Mouse (Mus musculus) lung, postnatal 0 days (tissue): ENCODE results near the gene Trappc10. TPM values are rescaled to one million over a fixed set of nuclear protein-coding genes. Genes with fewer than 3 reads are reported as not detected.

Experiments
- ATAC-seq: fragments of 200-750 bp; cut with Nextera tagmentation; 2 replicates; pipeline ENCODE4 v1.8.0; 2017; ENCODE audit warnings: moderate library complexity
- DNase-seq: peaks from one replicate; pipeline ENCODE4 v3.0.0-alpha.2; 2016; ENCODE audit warnings: low spot score
- H3K27ac ChIP-seq: fragments of 300-500 bp; sonication (generic); 2 replicates; pipeline ENCODE4 v1.5.1; 2014; ENCODE audit warnings: antibody characterized with exemption, mild to moderate bottlenecking, low read length, mixed read lengths
- H3K27me3 ChIP-seq: fragments of 300-500 bp; sonication (generic); replicated peaks from 2 replicates; pipeline ENCODE4 v1.6.1; 2014; ENCODE audit warnings: low read length, mixed read lengths; ENCODE audit not compliant: insufficient read depth
- H3K36me3 ChIP-seq: fragments of 300-500 bp; sonication (generic); 2 replicates; pipeline ENCODE4 v1.6.1; 2014; ENCODE audit warnings: low read length, mixed read lengths; ENCODE audit not compliant: insufficient read depth
- H3K4me1 ChIP-seq: fragments of 300-500 bp; sonication (generic); 2 replicates; pipeline ENCODE4 v1.6.1; 2014; ENCODE audit warnings: antibody characterized with exemption, low read depth, low read length, mixed read lengths; ENCODE audit not compliant: insufficient read depth
- H3K4me2 ChIP-seq: fragments of 300-500 bp; sonication (generic); replicated peaks from 2 replicates; pipeline ENCODE4 v1.6.1; 2014; ENCODE audit warnings: low read depth, mild to moderate bottlenecking, low read length, moderate library complexity, mixed read lengths
- H3K4me3 ChIP-seq: fragments of 300-500 bp; sonication (generic); 2 replicates; pipeline ENCODE4 v1.5.1; 2014; ENCODE audit warnings: low read depth, low read length
- H3K9ac ChIP-seq: fragments of 300-500 bp; sonication (generic); replicated peaks from 2 replicates; pipeline ENCODE4 v1.6.1; 2014; ENCODE audit warnings: low read depth, mild to moderate bottlenecking
- H3K9me3 ChIP-seq: fragments of 300-500 bp; sonication (generic); 2 replicates; pipeline ENCODE4 v1.6.1; 2016; ENCODE audit warnings: low read length, mixed read lengths
- CTCF ChIP-seq: IDR thresholded peaks from 2 replicates; pipeline ENCODE4 v1.5.1; 2016; ENCODE audit warnings: antibody characterized with exemption, mild to moderate bottlenecking
- EP300 ChIP-seq: IDR thresholded peaks from 2 replicates; pipeline ENCODE4 v1.6.1; 2016; ENCODE audit warnings: antibody characterized with exemption, mild to moderate bottlenecking, control low read depth
- WGBS: fragments of 180-500 bp; shearing (Covaris S2); extraction: QIAGEN DNeasy Blood & Tissue Kit; methylation state at CpG from one replicate; pipeline ENCODE4 v1.1.7; 2014; 5-methylcytosine and 5-hydroxymethylcytosine counted together
- polyA plus RNA-seq: library from polyadenylated mRNA; unstranded; fragments of >200 nt; fragmentation: Nextera tagmentation; extraction: Ambion mirVana; gene quantifications from 2 replicates; pipeline ENCODE4 v1.2.1, GENCODE M21; 2015

Trappc10 gene
- polyA plus RNA-seq, 1 experiment from 2014 or later, result 19.2 TPM

DNA sequence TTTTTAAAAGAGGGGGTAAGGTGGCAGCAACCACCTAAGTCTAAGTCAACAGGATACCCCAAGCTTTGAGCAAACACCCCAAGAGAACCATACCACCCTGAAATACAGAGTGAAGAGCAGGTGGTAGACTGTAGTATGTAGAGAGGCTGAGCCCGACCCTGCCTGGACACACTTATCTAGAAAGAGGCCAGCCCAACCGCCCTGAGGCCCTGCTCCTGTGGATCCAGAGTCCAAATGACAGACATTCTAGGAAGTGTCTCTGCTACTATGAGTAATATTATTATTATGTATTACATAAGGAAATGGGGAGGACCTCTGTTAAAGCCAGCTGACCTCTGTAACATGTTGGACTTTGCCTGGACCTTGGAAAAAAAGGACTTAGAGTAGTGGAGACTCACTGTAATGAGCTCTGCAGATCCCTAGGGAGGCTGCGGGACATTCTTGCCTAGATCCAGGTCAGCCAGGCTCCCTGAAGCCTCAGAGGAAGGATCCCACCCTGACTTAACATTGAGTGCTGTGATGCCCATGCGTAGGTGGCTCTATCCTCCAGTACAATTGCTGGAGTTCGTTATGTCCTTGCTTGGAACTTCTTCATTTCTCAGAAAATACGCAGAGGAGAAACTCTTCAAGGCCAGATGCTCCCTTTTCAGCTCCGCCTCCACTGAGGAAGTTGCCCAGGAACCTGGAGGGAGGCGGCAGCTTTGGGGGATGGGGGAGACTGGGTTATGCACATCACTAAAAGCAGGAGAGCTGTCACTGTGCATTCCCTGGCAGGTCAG lies 100.5 kb downstream of the Trappc10 start:
- WGBS, result 45% methylated on average over 8 of the region's 8 CpGs
- no peak for DNase-seq
- H3K4me3 ChIP-seq, result no peak overlapping the region
- H3K27ac ChIP-seq, result no peak overlapping the region
- H3K4me1 ChIP-seq, result peaks cover 8% of the 10 kb centered on the region; the same call in 1 of the 2 replicates
- 0 out of 2 replicates have a peak overlapping the region, but pooled peaks have one; percentile 13 for H3K9ac ChIP-seq
- H3K4me2 ChIP-seq, result no peak overlapping the region
- ATAC-seq, result no peak
- H3K36me3 ChIP-seq, result no peaks in the 10 kb centered on the region
- TF ChIP-seq CTCF (no peak), EP300 (no peak)
- H3K27me3 ChIP-seq, result no peaks in the 10 kb centered on the region
- H3K9me3 ChIP-seq, result no peaks in the 10 kb centered on the region

DNA sequence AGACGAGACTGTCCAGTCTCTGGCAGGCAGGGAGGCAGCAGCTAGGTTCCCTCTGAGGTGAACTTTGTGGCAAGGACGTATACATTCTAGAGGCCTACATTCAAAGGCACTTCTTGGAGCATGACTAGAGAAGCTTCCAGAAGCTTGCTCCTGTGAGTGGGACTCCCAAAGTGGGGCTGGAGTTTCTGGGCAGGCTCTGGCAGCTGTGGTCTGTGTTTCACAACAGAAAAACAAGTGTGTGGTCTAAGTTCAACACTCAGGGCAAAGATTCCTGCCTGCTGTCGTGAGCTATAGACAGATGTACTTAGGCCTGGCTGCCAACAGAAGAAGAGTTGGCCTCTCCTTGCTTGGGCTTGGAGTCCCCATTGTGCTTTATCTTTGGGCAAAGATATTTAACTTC lies 103.6 kb downstream of the Trappc10 start:
- Histone ChIP-seq H3K4me1 (peaks cover 8% of the 10 kb centered on the region; the same call in 1 of the 2 replicates), H3K9me3 (no peaks in the 10 kb centered on the region), H3K27me3 (no peaks in the 10 kb centered on the region), H3K9ac (no peak overlapping the region), H3K27ac (no peak overlapping the region), H3K36me3 (no peaks in the 10 kb centered on the region), H3K4me2 (no peak overlapping the region), H3K4me3 (no peak overlapping the region)
- no peak for TF ChIP-seq EP300
- TF ChIP-seq CTCF, result no peak
- DNase-seq, result peak; percentile 62
- 51% methylated on average over 3 of the region's 3 CpGs for WGBS
- ATAC-seq, result peak; percentile 34; the same call in 1 of the 2 replicates

DNA sequence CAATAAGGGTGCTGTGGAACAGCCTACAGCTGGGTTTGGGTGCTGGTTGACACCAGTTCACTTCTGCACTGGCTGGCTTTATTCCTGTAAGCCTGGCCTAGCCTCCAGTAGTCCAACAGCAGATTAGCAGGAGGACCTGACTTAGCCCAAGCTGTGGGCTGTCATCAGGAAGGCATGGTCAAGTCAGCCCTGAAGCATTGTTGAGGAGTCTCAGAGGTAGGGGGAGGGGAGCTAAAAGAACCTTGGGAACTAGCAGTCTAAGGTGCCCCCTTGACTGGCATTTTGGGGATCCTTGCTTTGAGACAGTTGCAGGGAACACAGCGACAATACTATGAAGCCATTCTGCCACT lies 104.2 kb downstream of the Trappc10 start:
- WGBS, result 100% methylated on average over 1 of the region's 1 CpGs
- no peak for DNase-seq
- H3K36me3 ChIP-seq, result no peaks in the 10 kb centered on the region
- no peak overlapping the region for H3K4me2 ChIP-seq
- H3K27ac ChIP-seq, result no peak overlapping the region
- no peak overlapping the region for H3K4me3 ChIP-seq
- H3K9ac ChIP-seq, result no peak overlapping the region
- H3K4me1 ChIP-seq, result peaks cover 8% of the 10 kb centered on the region; the same call in 1 of the 2 replicates
- H3K9me3 ChIP-seq, result no peaks in the 10 kb centered on the region
- TF ChIP-seq CTCF (no peak), EP300 (no peak)
- ATAC-seq, result no peak
- no peaks in the 10 kb centered on the region for H3K27me3 ChIP-seq

DNA sequence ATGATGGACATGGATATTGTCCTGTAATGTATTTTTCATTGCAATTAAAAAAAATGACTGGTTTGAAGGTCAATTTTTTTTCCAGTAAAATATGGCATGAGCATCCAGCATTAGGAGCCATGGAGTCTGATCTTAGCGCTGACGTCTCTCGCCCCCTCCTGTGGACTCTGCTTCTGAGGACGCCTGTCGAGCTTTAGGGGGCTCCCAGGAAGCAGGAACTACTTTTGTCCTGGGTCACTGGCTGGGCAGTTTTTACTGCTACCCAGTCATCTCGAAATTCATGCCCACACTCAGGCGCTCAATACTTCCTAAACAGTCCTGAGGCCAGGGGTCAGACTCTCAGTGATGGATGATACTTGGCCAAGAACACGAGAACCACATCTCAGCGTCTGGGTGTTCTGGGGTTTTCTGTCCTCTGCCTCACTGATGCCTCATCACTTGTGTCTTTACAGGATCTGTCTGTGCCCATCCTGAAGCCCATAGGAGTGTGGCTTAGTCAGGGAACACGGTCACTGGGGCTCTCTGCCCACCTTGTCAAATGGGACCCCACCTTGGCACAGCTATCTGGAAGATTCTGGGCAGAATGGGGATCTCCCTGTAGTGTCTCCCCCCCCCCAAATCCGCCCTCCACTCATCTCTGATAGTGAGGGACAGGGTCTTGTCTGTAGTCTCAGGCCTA lies 104.7 kb downstream of the Trappc10 start:
- Histone ChIP-seq H3K27ac (peak overlapping the region; percentile 44; the same call in 1 of the 2 replicates), H3K4me3 (no peak overlapping the region), H3K9ac (no peak overlapping the region), H3K9me3 (no peaks in the 10 kb centered on the region), H3K36me3 (no peaks in the 10 kb centered on the region), H3K4me2 (peak overlapping the region; percentile 17; the same call in 1 of the 2 replicates), H3K4me1 (peaks cover 12% of the 10 kb centered on the region; the same call in 1 of the 2 replicates), H3K27me3 (no peaks in the 10 kb centered on the region)
- TF ChIP-seq EP300, result no peak
- TF ChIP-seq CTCF, result no peak
- DNase-seq (no peak), ATAC-seq (no peak)
- WGBS, result 50% methylated on average over 11 of the region's 11 CpGs

DNA sequence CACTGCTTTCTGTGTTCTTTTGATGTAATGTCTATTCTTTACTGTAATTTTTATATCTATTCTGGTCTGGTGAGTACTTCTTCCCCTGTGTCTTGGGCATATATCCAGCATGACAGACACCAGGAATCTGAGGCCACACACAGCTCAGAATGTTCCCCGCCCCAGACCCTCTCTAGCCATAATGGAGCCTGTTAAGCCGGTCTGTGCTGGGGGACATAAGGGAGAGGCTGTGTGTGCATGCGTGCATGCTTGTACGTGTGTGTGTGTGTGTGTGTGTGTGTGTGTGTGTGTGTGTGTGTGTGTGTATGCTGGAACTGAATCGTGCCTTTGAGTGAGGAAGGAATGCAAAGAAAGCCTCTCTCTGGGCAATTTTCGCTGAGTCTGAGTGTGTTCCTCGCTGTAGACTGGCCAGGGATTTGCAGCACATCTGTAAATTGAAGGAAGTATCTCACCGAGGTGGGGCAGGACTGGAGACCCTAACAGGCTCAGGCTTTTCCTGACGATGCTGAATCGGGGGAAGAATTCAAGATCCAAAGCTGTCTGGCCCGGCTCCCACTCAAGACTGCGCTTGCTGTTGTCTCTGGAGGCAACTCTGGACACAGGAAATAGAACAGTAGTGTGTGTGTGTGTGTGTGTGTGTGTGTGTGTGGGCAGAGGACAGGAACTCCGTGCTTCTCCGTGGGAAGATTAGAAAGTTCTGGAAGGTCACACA lies 105.5 kb downstream of the Trappc10 start:
- peaks cover 15% of the 10 kb centered on the region; the same call in 1 of the 2 replicates for H3K4me1 ChIP-seq
- ATAC-seq (peak; percentile 68), DNase-seq (peak; percentile 78)
- no peak overlapping the region for H3K9ac ChIP-seq
- H3K4me3 ChIP-seq, result no peak overlapping the region
- H3K36me3 ChIP-seq, result no peaks in the 10 kb centered on the region
- WGBS, result 13% methylated on average over 14 of the region's 14 CpGs
- H3K27me3 ChIP-seq, result no peaks in the 10 kb centered on the region
- H3K27ac ChIP-seq, result peak overlapping the region; percentile 68
- peak overlapping the region; percentile 17; the same call in 1 of the 2 replicates for H3K4me2 ChIP-seq
- no peaks in the 10 kb centered on the region for H3K9me3 ChIP-seq
- TF ChIP-seq CTCF, result no peak

DNA sequence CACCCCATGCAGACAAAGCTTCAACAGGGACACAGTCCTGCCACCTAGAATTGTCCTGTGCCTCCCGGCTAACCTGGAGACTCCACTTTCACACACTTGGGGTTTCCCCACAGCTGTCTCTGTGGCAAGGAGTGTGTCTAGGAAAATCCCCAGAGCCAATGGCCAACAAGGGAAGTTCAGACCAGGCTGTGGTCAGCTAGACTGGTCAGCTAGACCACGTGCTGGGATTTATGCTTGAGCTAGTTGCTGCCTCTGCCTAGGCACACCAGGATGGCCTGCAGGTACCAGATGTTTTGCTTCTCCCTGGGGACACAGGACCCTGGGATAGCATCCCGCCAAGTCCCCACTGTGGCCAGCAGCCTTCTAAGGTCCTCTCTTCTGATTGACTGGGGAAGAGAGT lies 107.2 kb downstream of the Trappc10 start:
- Histone ChIP-seq H3K4me3 (no peak overlapping the region), H3K4me2 (no peak overlapping the region), H3K36me3 (no peaks in the 10 kb centered on the region), H3K27me3 (no peaks in the 10 kb centered on the region), H3K9me3 (no peaks in the 10 kb centered on the region), H3K9ac (no peak overlapping the region), H3K4me1 (peaks cover 15% of the 10 kb centered on the region; the same call in 1 of the 2 replicates), H3K27ac (no peak overlapping the region)
- 82% methylated on average over 3 of the region's 3 CpGs for WGBS
- TF ChIP-seq CTCF (no peak), EP300 (no peak)
- ATAC-seq, result no peak
- no peak for DNase-seq

Other genes starting within 250 kb of the Trappc10 start
- 35.6 and 40.0 TPM in 2 replicates for gene Pfkl, start 234.6 kb downstream of the Trappc10 start, polyA plus RNA-seq
- 0.36 TPM in 1 of 2 replicates, not detected in the other for gene Dnmt3l, start 202.7 kb downstream of the Trappc10 start, polyA plus RNA-seq
- gene Aire, start 201.0 kb downstream of the Trappc10 start, polyA plus RNA-seq, result not detected in 2 replicates
- gene Icosl, start 175.3 kb downstream of the Trappc10 start, polyA plus RNA-seq, result 5.4 and 5.8 TPM in 2 replicates
- 24.8 and 27.0 TPM in 2 replicates for gene D10Jhu81e, start 74.9 kb downstream of the Trappc10 start, polyA plus RNA-seq
- 5.8 and 6.4 TPM in 2 replicates for gene Pwp2, start 59.5 kb downstream of the Trappc10 start, polyA plus RNA-seq
- 119 and 129 TPM in 2 replicates for gene Agpat3, start 107.8 kb upstream of the Trappc10 start, polyA plus RNA-seq
- gene Rrp1, start 168.4 kb upstream of the Trappc10 start, polyA plus RNA-seq, result 171 and 175 TPM in 2 replicates
- 440 and 490 TPM in 2 replicates for gene Cstb, start 181.0 kb upstream of the Trappc10 start, polyA plus RNA-seq
- 4.7 and 4.9 TPM in 2 replicates for gene Pdxk, start 220.3 kb upstream of the Trappc10 start, polyA plus RNA-seq